Mouse (Mus musculus) left cerebral cortex, postnatal 4 days (tissue): ENCODE data around the gene Vat1l. TPM values are rescaled to one million over a fixed set of nuclear protein-coding genes. Genes with fewer than 3 reads are reported as not detected.

Source experiments
- DNase-seq: peaks from one replicate; pipeline ENCODE4 v3.0.0-alpha.2; 2022
- intact Hi-C: fragments of 180-260 bp; cut with DNase I; formaldehyde crosslinking; loops from one replicate; pipeline ENCODE4 v1.15.1; 2025
- total RNA-seq, 2 experiments: library from RNA; stranded (reverse); gene quantifications; 2 replicates each; pipeline ENCODE4 v1.2.3; 2021

The Vat1l gene
- 10 to 100 TPM; 54.7 to 71.8 TPM for total RNA-seq

GRCm38 (mm10) chr8:114205221-114205901 is at the start of gene Vat1l:
TSS of gene Vat1l (plus strand) at chr8:114205612.
- DNase-seq = peak; percentile 49
- intact Hi-C loops = loop anchor here (10.0 kb wide), 1 partner anchor 159 kb away; no protein-coding TSS in a partner anchor

- no peak for DNase-seq
- intact Hi-C loops = no loop called here
These were observed 46.8 kb upstream of the Vat1l start for GRCm38 (mm10) chr8:114158586-114158985.

- no peak for DNase-seq
- intact Hi-C loops = no loop called here
These were observed 45.7 kb upstream of the Vat1l start for GRCm38 (mm10) chr8:114159666-114160065.

GRCm38 (mm10) chr8:114163871-114164270 is 41.5 kb upstream of the Vat1l start:
- intact Hi-C loops = no loop called here
- DNase-seq = peak; percentile 47

- intact Hi-C loops = no loop called here
- DNase-seq = no peak
These were observed 40.8 kb upstream of the Vat1l start for GRCm38 (mm10) chr8:114164444-114165096.

- intact Hi-C loops = no loop called here
These were observed 39.7 kb upstream of the Vat1l start for GRCm38 (mm10) chr8:114165741-114166140.

GRCm38 (mm10) chr8:114176721-114177120 is 28.7 kb upstream of the Vat1l start:
- intact Hi-C loops = no loop called here
- DNase-seq = peak; percentile 13

More at GRCm38 (mm10) chr8:114165741-114166140, 39.7 kb upstream of the Vat1l start:
- DNase-seq = no peak

- no peak for DNase-seq
- intact Hi-C loops = no loop called here
These were observed 12.1 kb upstream of the Vat1l start for GRCm38 (mm10) chr8:114193334-114193733.

GRCm38 (mm10) chr8:114198990-114199389 is 6.4 kb upstream of the Vat1l start:
- intact Hi-C loops = no loop called here
- DNase-seq = no peak

GRCm38 (mm10) chr8:114206421-114206983 is 1.1 kb downstream of the Vat1l start:
- no peak for DNase-seq
- intact Hi-C loops = loop anchor here (10.0 kb wide), 1 partner anchor 158 kb away; no protein-coding TSS in a partner anchor

- intact Hi-C loops = loop anchor here (10.0 kb wide), 1 partner anchor 158 kb away; no protein-coding TSS in a partner anchor
- peak; percentile 51 for DNase-seq
These were observed 1.6 kb downstream of the Vat1l start for GRCm38 (mm10) chr8:114207026-114207425.

GRCm38 (mm10) chr8:114220779-114221178 is 15.4 kb downstream of the Vat1l start:
- no peak for DNase-seq

GRCm38 (mm10) chr8:114222001-114222400 is 16.6 kb downstream of the Vat1l start:
- DNase-seq = no peak
- intact Hi-C loops = no loop called here

More at GRCm38 (mm10) chr8:114220779-114221178, 15.4 kb downstream of the Vat1l start:
- intact Hi-C loops = no loop called here

GRCm38 (mm10) chr8:114224001-114224400 is 18.6 kb downstream of the Vat1l start:
- peak; percentile 25 for DNase-seq
- intact Hi-C loops = no loop called here

GRCm38 (mm10) chr8:114251321-114252065 is 46.1 kb downstream of the Vat1l start:
- no peak for DNase-seq
- intact Hi-C loops = no loop called here

- intact Hi-C loops = no loop called here
- DNase-seq = peak; percentile 87
These were observed 53.3 kb downstream of the Vat1l start for GRCm38 (mm10) chr8:114258685-114259084.

GRCm38 (mm10) chr8:114259713-114260355 is 54.4 kb downstream of the Vat1l start:
- intact Hi-C loops = no loop called here
- DNase-seq = peak; percentile 50

GRCm38 (mm10) chr8:114262331-114262730 is 56.9 kb downstream of the Vat1l start:
- no peak for DNase-seq
- intact Hi-C loops = no loop called here

- intact Hi-C loops = no loop called here
- DNase-seq = no peak
These were observed 69.1 kb downstream of the Vat1l start for GRCm38 (mm10) chr8:114274558-114274957.

- intact Hi-C loops = no loop called here
- DNase-seq = no peak
These were observed 75.7 kb downstream of the Vat1l start for GRCm38 (mm10) chr8:114281101-114281500.
